Mouse (Mus musculus) MEL (cell line): Measurements from ENCODE around the gene Tmem200a. TPM values are rescaled to one million over a fixed set of nuclear protein-coding genes. Genes with fewer than 3 reads are reported as not detected.
"Not testable (repeated sequence)": the region's sequence is repeated elsewhere in the genome, so short reads cannot be mapped to it uniquely, and the experiment has no call there.

ENCODE experiments used
- DNase-seq: peaks from one replicate; pipeline ENCODE4 v3.0.0; 2011; ENCODE audit warnings: low read depth, low spot score
- H3K27ac ChIP-seq: 2 replicates; pipeline ENCODE4 v1.5.1; 2012; ENCODE audit warnings: low read depth, mild to moderate bottlenecking, control low read depth, low read length, moderate library complexity; ENCODE audit not compliant: control insufficient read depth
- H3K27me3 ChIP-seq, 2 experiments: fragments of 150-350 bp in 1 of 2; sonication (generic) in 1 of 2; 2 replicates each; pipeline ENCODE4 v1.6.1; 2012; ENCODE audit warnings: low read length in 2 of 2, mild to moderate bottlenecking in 2 of 2, improper control_type of control experiment in 1 of 2, moderate library complexity in 1 of 2; ENCODE audit not compliant: insufficient read depth in 2 of 2, control insufficient read depth in 1 of 2
- H3K36me3 ChIP-seq, 2 experiments: 2 replicates each; pipeline ENCODE4 v1.6.1; 2012 to 2014; ENCODE audit warnings: low read length in 2 of 2, improper control_type of control experiment in 1 of 2, inconsistent platforms in 1 of 2, mild to moderate bottlenecking in 1 of 2; ENCODE audit not compliant: insufficient read depth in 2 of 2, control insufficient read depth in 1 of 2
- H3K4me1 ChIP-seq, 2 experiments: fragments of 150-350 bp in 1 of 2; sonication (generic) in 1 of 2; 2 replicates each; pipeline ENCODE4 v1.6.1; 2012; ENCODE audit warnings: low read length in 2 of 2, improper control_type of control experiment in 1 of 2, mild to moderate bottlenecking in 1 of 2; ENCODE audit not compliant: insufficient read depth in 2 of 2, control insufficient read depth in 1 of 2
- H3K4me3 ChIP-seq, 2 experiments: fragments of 150-350 bp in 1 of 2; sonication (generic) in 1 of 2; 2 replicates each; pipeline ENCODE4 v1.5.1; 2012; ENCODE audit warnings: low read depth in 2 of 2, low read length in 2 of 2, mild to moderate bottlenecking in 2 of 2, moderate library complexity in 2 of 2, control low read depth in 1 of 2, improper control_type of control experiment in 1 of 2; ENCODE audit not compliant: control insufficient read depth in 1 of 2, insufficient read depth in 1 of 2
- H3K79me2 ChIP-seq: 2 replicates; pipeline ENCODE4 v1.6.1; 2012; ENCODE audit warnings: mild to moderate bottlenecking, low read length, moderate library complexity; ENCODE audit not compliant: control insufficient read depth, poor library complexity, insufficient read depth
- H3K9ac ChIP-seq: 2 replicates; pipeline ENCODE4 v1.6.1; 2012; ENCODE audit warnings: low read depth, mild to moderate bottlenecking, control low read depth, low read length, moderate library complexity; ENCODE audit not compliant: control insufficient read depth, poor library complexity, severe bottlenecking
- H3K9me3 ChIP-seq: fragments of 150-350 bp; sonication (generic); replicated peaks from 2 replicates; pipeline ENCODE4 v1.6.1; 2012; ENCODE audit warnings: mild to moderate bottlenecking, low read length, improper control_type of control experiment, moderate library complexity; ENCODE audit not compliant: insufficient read depth
- BHLHE40 ChIP-seq: IDR thresholded peaks from 2 replicates; pipeline ENCODE4 v1.6.1; 2012; ENCODE audit warnings: low read depth, mild to moderate bottlenecking, inconsistent platforms, low read length, improper control_type of control experiment, borderline replicate concordance
- MYB ChIP-seq: IDR thresholded peaks from 2 replicates; pipeline ENCODE4 v1.6.1; 2011; ENCODE audit warnings: mild to moderate bottlenecking, low read depth, low read length, improper control_type of control experiment
- NELFE ChIP-seq: IDR thresholded peaks from 2 replicates; pipeline ENCODE4 v1.6.1; 2011; ENCODE audit warnings: low read depth, low read length, improper control_type of control experiment
- POLR2AphosphoS2 ChIP-seq: IDR thresholded peaks from 2 replicates; pipeline ENCODE4 v1.6.1; 2011; ENCODE audit warnings: low read length, improper control_type of control experiment
- RAD21 ChIP-seq: IDR thresholded peaks from 2 replicates; pipeline ENCODE4 v1.6.1; 2011; ENCODE audit warnings: mild to moderate bottlenecking, low read depth, low read length, improper control_type of control experiment
- RCOR1 ChIP-seq: IDR thresholded peaks from 2 replicates; pipeline ENCODE4 v1.6.1; 2012; ENCODE audit warnings: low read depth, mild to moderate bottlenecking, inconsistent platforms, low read length, improper control_type of control experiment
- TCF12 ChIP-seq: IDR thresholded peaks from 2 replicates; pipeline ENCODE4 v1.6.1; 2014; ENCODE audit warnings: low read depth, mild to moderate bottlenecking, inconsistent platforms, low read length, improper control_type of control experiment, moderate library complexity
- USF1 ChIP-seq: IDR thresholded peaks from 2 replicates; pipeline ENCODE4 v1.6.1; 2014; ENCODE audit warnings: low read depth, mild to moderate bottlenecking, inconsistent platforms, low read length, improper control_type of control experiment, moderate library complexity
- USF2 ChIP-seq, 2 experiments: IDR thresholded peaks; 2 replicates each; pipeline ENCODE4 v1.6.1; 2011 to 2012; ENCODE audit warnings: improper control_type of control experiment in 2 of 2, low read length in 2 of 2, borderline replicate concordance in 1 of 2, inconsistent platforms in 1 of 2, low read depth in 1 of 2, mild to moderate bottlenecking in 1 of 2; ENCODE audit not compliant: insufficient read depth in 1 of 2
- ZKSCAN1 ChIP-seq: IDR thresholded peaks from 2 replicates; pipeline ENCODE4 v1.6.1; 2012; ENCODE audit warnings: low read depth, mild to moderate bottlenecking, inconsistent platforms, low read length, improper control_type of control experiment, moderate library complexity
- ZMIZ1 ChIP-seq: IDR thresholded peaks from 2 replicates; pipeline ENCODE4 v1.6.1; 2012; ENCODE audit warnings: low read depth, mild to moderate bottlenecking, inconsistent platforms, low read length, improper control_type of control experiment, moderate library complexity
- ZNF384 ChIP-seq: IDR thresholded peaks from 2 replicates; pipeline ENCODE4 v1.6.1; 2012; ENCODE audit warnings: low read depth, mild to moderate bottlenecking, inconsistent platforms, low read length, improper control_type of control experiment
- polyA plus RNA-seq, 2 experiments: library from polyadenylated mRNA; stranded (reverse) in 1 of 2; unstranded in 1 of 2; fragments of >175 nt in 1 of 2; fragments of >200 nt in 1 of 2; gene quantifications; 2 replicates each; pipeline versions ENCODE4 v1.2.1 to v1.2.4; 2012; ENCODE audit warnings: low replicate concordance in 2 of 2, low read depth in 1 of 2; ENCODE audit not compliant: insufficient read length in 2 of 2, insufficient read depth in 1 of 2, missing spikeins in 1 of 2
- total RNA-seq: library from RNA; depleted of rRNA; stranded (reverse); fragments of 300-350 nt; gene quantifications from 2 replicates; pipeline ENCODE4 v1.2.3, GENCODE M21; 2012

Tmem200a gene
- total and polyA plus RNA-seq, 3 experiments, result not detected

- Histone ChIP-seq H3K27ac (no peak overlapping the region), H3K9ac (no peak overlapping the region), H3K27me3 (no peaks in the 10 kb centered on the region), H3K79me2 (no peaks in the 10 kb centered on the region), H3K4me3 (no peak overlapping the region), H3K4me1 (no peaks in the 10 kb centered on the region), H3K9me3 (no peaks in the 10 kb centered on the region), H3K36me3 (no peaks in the 10 kb centered on the region)
- no peak for TF ChIP-seq RAD21
- TF ChIP-seq USF2 (IDR thresholded peaks at IDR 0.05; ENCODE audit: borderline replicate concordance in 1 of 2, insufficient read depth in 1 of 2, low read depth in 1 of 2, low read length in 2 of 2), result no peak
- TF ChIP-seq ZMIZ1, result no peak
- TF ChIP-seq POLR2AphosphoS2, result no peak
- TF ChIP-seq RCOR1, result no peak
- TF ChIP-seq ZKSCAN1, result no peak
- TF ChIP-seq TCF12, result no peak
- no peak for TF ChIP-seq USF1
- no peak for TF ChIP-seq BHLHE40
- TF ChIP-seq ZNF384, result no peak
- no peak for TF ChIP-seq MYB
- no peak for TF ChIP-seq NELFE
- no peak for DNase-seq
These were observed 168.6 kb downstream of the Tmem200a start for GRCm38 (mm10) chr10:25910270-25910669.

- Histone ChIP-seq H3K27ac (no peak overlapping the region), H3K4me1 (no peaks in the 10 kb centered on the region), H3K9ac (no peak overlapping the region), H3K27me3 (no peaks in the 10 kb centered on the region), H3K4me3 (no peak overlapping the region), H3K36me3 (no peaks in the 10 kb centered on the region), H3K79me2 (no peaks in the 10 kb centered on the region), H3K9me3 (no peaks in the 10 kb centered on the region)
- DNase-seq, result peak; percentile 2
- TF ChIP-seq POLR2AphosphoS2 (no peak), TCF12 (no peak)
These were observed 170.5 kb downstream of the Tmem200a start for GRCm38 (mm10) chr10:25908027-25909012.

GRCm38 (mm10) chr10:25894126-25894525 lies 184.7 kb downstream of the Tmem200a start:
- not testable (repeated sequence) for H3K27ac ChIP-seq, H3K27me3 ChIP-seq, H3K79me2 ChIP-seq, H3K4me3 ChIP-seq, H3K4me1 ChIP-seq, H3K36me3 ChIP-seq, DNase-seq, H3K9me3 ChIP-seq, H3K9ac ChIP-seq
